Mouse (Mus musculus) hindbrain, embryonic 11.5 days (tissue): ENCODE results near the gene Tmem163. TPM values are rescaled to one million over a fixed set of nuclear protein-coding genes. Genes with fewer than 3 reads are reported as not detected.

Experiments
- ATAC-seq: fragments of 200-750 bp; cut with Nextera tagmentation; 2 replicates; pipeline ENCODE4 v1.8.0; 2017; ENCODE audit warnings: mild to moderate bottlenecking, moderate TSS enrichment, moderate library complexity; ENCODE audit not compliant: low FRiP score
- DNase-seq: peaks from one replicate; pipeline ENCODE4 v3.0.0-alpha.2; 2015; ENCODE audit warnings: low spot score
- H3K27ac ChIP-seq: fragments of 300-500 bp; sonication (generic); 2 replicates; pipeline ENCODE4 v1.5.1; 2014; ENCODE audit warnings: mild to moderate bottlenecking, low read depth, low read length
- H3K27me3 ChIP-seq: fragments of 300-500 bp; sonication (generic); 2 replicates; pipeline ENCODE4 v1.6.1; 2014; ENCODE audit warnings: mild to moderate bottlenecking, low read length, moderate library complexity, mixed read lengths; ENCODE audit not compliant: control insufficient read depth, insufficient read depth
- H3K36me3 ChIP-seq: fragments of 300-500 bp; sonication (generic); 2 replicates; pipeline ENCODE4 v1.6.1; 2014; ENCODE audit warnings: mild to moderate bottlenecking, low read length, moderate library complexity, mixed read lengths; ENCODE audit not compliant: control insufficient read depth, insufficient read depth
- H3K4me1 ChIP-seq: fragments of 300-500 bp; sonication (generic); replicated peaks from 2 replicates; pipeline ENCODE4 v1.6.1; 2014; ENCODE audit warnings: low read length, mixed read lengths; ENCODE audit not compliant: control insufficient read depth, insufficient read depth
- H3K4me2 ChIP-seq: fragments of 300-500 bp; sonication (generic); replicated peaks from 2 replicates; pipeline ENCODE4 v1.6.1; 2014; ENCODE audit warnings: mild to moderate bottlenecking, low read depth, low read length
- H3K4me3 ChIP-seq: fragments of 300-500 bp; sonication (generic); 2 replicates; pipeline ENCODE4 v1.5.1; 2014; ENCODE audit warnings: low read depth, low read length
- H3K9ac ChIP-seq: fragments of 300-500 bp; sonication (generic); 2 replicates; pipeline ENCODE4 v1.6.1; 2014; ENCODE audit warnings: low read depth, low read length
- H3K9me3 ChIP-seq: fragments of 300-500 bp; sonication (generic); 2 replicates; pipeline ENCODE4 v1.6.1; 2016; ENCODE audit warnings: low read length; ENCODE audit not compliant: control insufficient read depth
- WGBS: fragments of 180-500 bp; shearing (Covaris S2); extraction: QIAGEN DNeasy Blood & Tissue Kit; methylation state at CpG from one replicate; pipeline ENCODE4 v1.1.7; 2014; 5-methylcytosine and 5-hydroxymethylcytosine counted together
- polyA plus RNA-seq: library from polyadenylated mRNA; unstranded; fragments of >200 nt; fragmentation: Nextera tagmentation; extraction: Ambion mirVana; gene quantifications from 2 replicates; pipeline ENCODE4 v1.2.1, GENCODE M21; 2014

Tmem163 gene
- polyA plus RNA-seq, 1 experiment from 2014 or later, result 34.1 TPM

GRCm38 (mm10) chr1:127625577-127626362, 53.6 kb downstream of the Tmem163 start:
- Histone ChIP-seq H3K27ac (no peak overlapping the region), H3K9me3 (no peaks in the 10 kb centered on the region), H3K4me3 (no peak overlapping the region), H3K36me3 (no peaks in the 10 kb centered on the region), H3K4me1 (no peaks in the 10 kb centered on the region), H3K4me2 (no peak overlapping the region), H3K9ac (no peak overlapping the region), H3K27me3 (no peaks in the 10 kb centered on the region)
- DNase-seq (peak; percentile 33), ATAC-seq (no peak)
- WGBS, result 51% methylated on average over 5 of the region's 5 CpGs

DNA sequence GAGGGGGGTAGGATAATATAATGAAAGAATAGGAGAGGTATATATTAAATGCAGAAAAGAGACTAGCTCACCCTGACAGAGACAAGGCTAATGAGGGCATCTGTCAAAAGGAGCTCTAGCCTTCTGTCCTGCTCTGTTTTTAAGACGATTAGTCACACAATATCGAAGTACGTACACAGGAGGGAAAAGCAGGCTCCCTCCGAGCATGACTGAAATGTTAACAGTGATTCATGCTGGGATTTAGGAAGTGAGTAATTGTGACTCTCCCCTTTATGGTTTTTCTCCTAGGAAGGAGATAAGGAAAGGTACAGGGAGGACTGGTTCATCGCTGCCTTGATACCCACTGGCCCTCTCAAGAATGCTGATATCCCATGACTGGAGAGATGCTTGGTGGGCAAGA, 57.0 kb downstream of the Tmem163 start:
- H3K27ac ChIP-seq, result no peak overlapping the region

GRCm38 (mm10) chr1:127619036-127619435, 60.3 kb downstream of the Tmem163 start:
- H3K9ac ChIP-seq, result no peak overlapping the region
- no peak for DNase-seq
- H3K9me3 ChIP-seq, result no peaks in the 10 kb centered on the region
- no peaks in the 10 kb centered on the region for H3K4me1 ChIP-seq
- ATAC-seq, result no peak
- 81% methylated on average over 6 of the region's 6 CpGs for WGBS
- H3K27me3 ChIP-seq, result no peaks in the 10 kb centered on the region
- no peak overlapping the region for H3K4me3 ChIP-seq
- H3K4me2 ChIP-seq, result no peak overlapping the region
- H3K27ac ChIP-seq, result no peak overlapping the region
- no peaks in the 10 kb centered on the region for H3K36me3 ChIP-seq

More for the DNA sequence above, 57.0 kb downstream of the Tmem163 start:
- H3K4me3 ChIP-seq, result no peak overlapping the region
- no peaks in the 10 kb centered on the region for H3K4me1 ChIP-seq
- no peak overlapping the region for H3K4me2 ChIP-seq
- no peak for ATAC-seq
- no peak for DNase-seq
- no peaks in the 10 kb centered on the region for H3K9me3 ChIP-seq
- no peaks in the 10 kb centered on the region for H3K36me3 ChIP-seq
- no peaks in the 10 kb centered on the region for H3K27me3 ChIP-seq
- no peak overlapping the region for H3K9ac ChIP-seq
- 66% methylated on average over 5 of the region's 5 CpGs for WGBS

GRCm38 (mm10) chr1:127610378-127610777, 69.0 kb downstream of the Tmem163 start:
- WGBS, result 76% methylated on average over 3 of the region's 3 CpGs
- Histone ChIP-seq H3K27me3 (no peaks in the 10 kb centered on the region), H3K9ac (no peak overlapping the region), H3K4me3 (no peak overlapping the region), H3K27ac (no peak overlapping the region), H3K9me3 (no peaks in the 10 kb centered on the region), H3K36me3 (no peaks in the 10 kb centered on the region), H3K4me1 (no peaks in the 10 kb centered on the region), H3K4me2 (no peak overlapping the region)
- DNase-seq (no peak), ATAC-seq (no peak)

- no peak for ATAC-seq
- no peaks in the 10 kb centered on the region for H3K36me3 ChIP-seq
- H3K4me1 ChIP-seq, result no peaks in the 10 kb centered on the region
- WGBS, result 93% methylated on average over 2 of the region's 2 CpGs
- H3K9ac ChIP-seq, result no peak overlapping the region
- no peaks in the 10 kb centered on the region for H3K27me3 ChIP-seq
- H3K27ac ChIP-seq, result no peak overlapping the region
- no peaks in the 10 kb centered on the region for H3K9me3 ChIP-seq
- no peak overlapping the region for H3K4me2 ChIP-seq
- no peak for DNase-seq
- H3K4me3 ChIP-seq, result no peak overlapping the region
Observed at GRCm38 (mm10) chr1:127609814-127610213, 69.5 kb downstream of the Tmem163 start.

DNA sequence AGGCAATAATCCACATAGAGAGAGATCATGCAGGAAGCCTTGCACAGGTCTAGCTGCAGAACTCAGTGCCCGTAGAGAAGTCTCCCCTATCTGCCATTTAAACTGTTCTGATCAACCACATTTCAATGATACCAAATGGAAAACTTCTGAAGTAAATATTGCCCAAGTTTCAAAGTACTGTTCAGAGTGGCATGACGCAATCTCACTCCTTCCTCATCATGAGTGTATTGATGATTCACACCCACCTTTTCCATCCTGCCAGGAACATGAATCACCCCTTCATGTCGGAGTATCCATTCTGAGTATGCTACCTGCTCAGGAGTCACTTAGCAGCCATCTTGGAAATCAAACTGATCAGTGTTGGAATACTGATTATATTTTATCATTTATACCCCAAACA, 71.0 kb downstream of the Tmem163 start:
- H3K27ac ChIP-seq, result no peak overlapping the region
- H3K4me3 ChIP-seq, result no peak overlapping the region
- WGBS, result 95% methylated on average over 3 of the region's 3 CpGs
- no peaks in the 10 kb centered on the region for H3K4me1 ChIP-seq
- no peaks in the 10 kb centered on the region for H3K27me3 ChIP-seq
- DNase-seq (no peak), ATAC-seq (no peak)
- H3K4me2 ChIP-seq, result no peak overlapping the region
- no peaks in the 10 kb centered on the region for H3K36me3 ChIP-seq
- H3K9me3 ChIP-seq, result no peaks in the 10 kb centered on the region
- H3K9ac ChIP-seq, result no peak overlapping the region

DNA sequence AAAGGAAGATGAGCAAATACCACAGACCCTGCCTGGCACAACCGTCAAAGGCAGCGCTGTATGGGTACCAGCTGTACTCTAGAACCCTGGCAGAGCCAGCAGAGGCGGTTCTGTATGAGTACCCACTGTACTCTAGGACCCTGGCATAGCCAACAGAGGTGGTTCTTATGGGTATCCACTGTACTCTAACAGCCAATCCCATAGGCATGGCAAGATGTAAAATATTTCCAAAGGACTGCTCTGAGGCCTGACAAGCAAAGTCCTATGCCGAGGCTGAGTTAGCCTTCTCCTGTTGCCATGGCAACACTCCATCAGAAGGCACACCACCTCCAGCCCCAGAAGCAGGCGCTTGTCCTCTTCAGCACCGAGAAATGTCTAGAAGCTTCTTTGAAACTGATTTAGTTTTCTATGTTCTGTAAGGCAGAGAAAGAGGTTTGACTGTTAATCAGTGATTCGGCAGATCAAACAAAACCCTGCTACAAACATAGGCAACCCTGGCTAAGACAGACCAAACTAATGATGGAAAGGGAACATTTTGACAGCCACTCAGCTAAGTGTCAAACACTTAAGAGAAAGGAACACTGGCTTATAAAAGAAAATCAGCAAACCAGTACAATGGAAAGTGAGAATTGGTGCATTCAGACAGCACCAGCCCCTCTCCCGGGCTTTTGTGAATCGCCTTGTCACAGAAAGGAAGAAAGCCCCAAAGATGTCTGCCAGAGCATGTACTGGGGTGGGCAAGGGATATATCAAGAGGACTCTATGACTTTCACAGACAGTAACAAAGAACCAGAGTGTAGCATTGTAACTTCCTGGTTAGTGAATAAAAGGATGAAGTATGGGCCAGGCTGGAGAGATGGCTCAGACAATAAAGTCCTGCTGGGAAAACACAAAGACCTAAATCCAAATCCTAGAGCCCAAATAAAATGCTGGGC, 75.4 kb downstream of the Tmem163 start:
- H3K4me3 ChIP-seq, result no peak overlapping the region
- H3K4me1 ChIP-seq, result no peaks in the 10 kb centered on the region
- H3K4me2 ChIP-seq, result no peak overlapping the region
- H3K27ac ChIP-seq, result no peak overlapping the region
- 53% methylated on average over 9 of the region's 9 CpGs for WGBS
- no peaks in the 10 kb centered on the region for H3K36me3 ChIP-seq
- peak; percentile 49; the same call in 1 of the 2 replicates for ATAC-seq
- DNase-seq, result peak; percentile 35
- no peak overlapping the region for H3K9ac ChIP-seq
- H3K27me3 ChIP-seq, result no peaks in the 10 kb centered on the region
- no peaks in the 10 kb centered on the region for H3K9me3 ChIP-seq

- WGBS, result 91% methylated on average over 4 of the region's 4 CpGs
- no peaks in the 10 kb centered on the region for H3K36me3 ChIP-seq
- no peak overlapping the region for H3K4me2 ChIP-seq
- ATAC-seq, result no peak
- no peak overlapping the region for H3K4me3 ChIP-seq
- no peaks in the 10 kb centered on the region for H3K4me1 ChIP-seq
- no peak overlapping the region for H3K27ac ChIP-seq
- H3K27me3 ChIP-seq, result no peaks in the 10 kb centered on the region
- DNase-seq, result no peak
- H3K9ac ChIP-seq, result no peak overlapping the region
- no peaks in the 10 kb centered on the region for H3K9me3 ChIP-seq
Observed at GRCm38 (mm10) chr1:127596143-127596542, 83.2 kb downstream of the Tmem163 start.
